Mouse (Mus musculus) neural tube, embryonic 12.5 days (tissue): Measurements from ENCODE around the gene Ntn1. TPM values are rescaled to one million over a fixed set of nuclear protein-coding genes. Genes with fewer than 3 reads are reported as not detected.
A peak's percentile ranks its signal among the peaks of the same experiment; 100 is the strongest.

ENCODE experiments used
- ATAC-seq: fragments of 200-750 bp; cut with Nextera tagmentation; 2 replicates; pipeline ENCODE4 v1.8.0; 2017; ENCODE audit warnings: low read depth, mild to moderate bottlenecking, moderate TSS enrichment, moderate library complexity; ENCODE audit not compliant: low FRiP score
- H3K27ac ChIP-seq: fragments of 300-500 bp; sonication (generic); 2 replicates; pipeline ENCODE4 v1.5.1; 2016
- H3K27me3 ChIP-seq: fragments of 300-500 bp; sonication (generic); replicated peaks from 2 replicates; pipeline ENCODE4 v1.6.1; 2016; ENCODE audit warnings: mild to moderate bottlenecking
- H3K36me3 ChIP-seq: fragments of 300-500 bp; sonication (generic); 2 replicates; pipeline ENCODE4 v1.6.1; 2016; ENCODE audit warnings: mild to moderate bottlenecking
- H3K4me1 ChIP-seq: fragments of 300-500 bp; sonication (generic); 2 replicates; pipeline ENCODE4 v1.6.1; 2016
- H3K4me2 ChIP-seq: fragments of 300-500 bp; sonication (generic); replicated peaks from 2 replicates; pipeline ENCODE4 v1.6.1; 2016; ENCODE audit warnings: mild to moderate bottlenecking
- H3K4me3 ChIP-seq: fragments of 300-500 bp; sonication (generic); 2 replicates; pipeline ENCODE4 v1.5.1; 2016
- H3K9ac ChIP-seq: fragments of 300-500 bp; sonication (generic); 2 replicates; pipeline ENCODE4 v1.6.1; 2016; ENCODE audit warnings: mild to moderate bottlenecking
- H3K9me3 ChIP-seq: fragments of 300-500 bp; sonication (generic); 2 replicates; pipeline ENCODE4 v1.6.1; 2016; ENCODE audit warnings: mild to moderate bottlenecking
- WGBS: fragments of 180-500 bp; shearing (Covaris S2); methylation state at CpG from one replicate; pipeline ENCODE4 v1.1.7; 2016; 5-methylcytosine and 5-hydroxymethylcytosine counted together
- polyA plus RNA-seq: library from polyadenylated mRNA; unstranded; fragments of >200 nt; fragmentation: Nextera tagmentation; extraction: Ambion mirVana; gene quantifications from 2 replicates; pipeline ENCODE4 v1.2.1, GENCODE M21; 2016

The Ntn1 gene
- polyA plus RNA-seq, 1 experiment from 2014 or later: 48.2 TPM

GRCm38 (mm10) chr11:68341111-68342002, 59.3 kb downstream of the Ntn1 start:
- Histone ChIP-seq H3K4me3 (no peak overlapping the region), H3K27ac (no peak overlapping the region), H3K27me3 (no peaks in the 10 kb centered on the region), H3K9ac (no peak overlapping the region), H3K36me3 (no peaks in the 10 kb centered on the region), H3K9me3 (no peaks in the 10 kb centered on the region), H3K4me1 (0 out of 2 replicates have a peak, but pooled peaks cover 7% of the 10 kb centered on the region), H3K4me2 (no peak overlapping the region)
- WGBS: 80% methylated on average over 13 of the region's 13 CpGs
- no peak for ATAC-seq

- H3K36me3 ChIP-seq: no peaks in the 10 kb centered on the region
- H3K4me1 ChIP-seq: 0 out of 2 replicates have a peak, but pooled peaks cover 7% of the 10 kb centered on the region
- H3K27ac ChIP-seq: no peak overlapping the region
- no peaks in the 10 kb centered on the region for H3K9me3 ChIP-seq
- H3K4me2 ChIP-seq: no peak overlapping the region
- 82% methylated on average over 3 of the region's 3 CpGs for WGBS
- no peaks in the 10 kb centered on the region for H3K27me3 ChIP-seq
- no peak overlapping the region for H3K9ac ChIP-seq
- no peak for ATAC-seq
- no peak overlapping the region for H3K4me3 ChIP-seq
These were observed 60.3 kb downstream of the Ntn1 start for GRCm38 (mm10) chr11:68340366-68340765.

GRCm38 (mm10) chr11:68339856-68340255, 60.8 kb downstream of the Ntn1 start:
- no peak for ATAC-seq
- Histone ChIP-seq H3K27me3 (no peaks in the 10 kb centered on the region), H3K9ac (no peak overlapping the region), H3K27ac (no peak overlapping the region), H3K4me1 (0 out of 2 replicates have a peak, but pooled peaks cover 7% of the 10 kb centered on the region), H3K4me2 (no peak overlapping the region), H3K4me3 (no peak overlapping the region), H3K9me3 (no peaks in the 10 kb centered on the region), H3K36me3 (no peaks in the 10 kb centered on the region)
- 91% methylated on average over 13 of the region's 13 CpGs for WGBS

GRCm38 (mm10) chr11:68339331-68339730, 61.3 kb downstream of the Ntn1 start:
- Histone ChIP-seq H3K4me1 (0 out of 2 replicates have a peak, but pooled peaks cover 7% of the 10 kb centered on the region), H3K27me3 (no peaks in the 10 kb centered on the region), H3K36me3 (no peaks in the 10 kb centered on the region), H3K4me2 (no peak overlapping the region), H3K4me3 (no peak overlapping the region), H3K27ac (no peak overlapping the region), H3K9ac (no peak overlapping the region), H3K9me3 (no peaks in the 10 kb centered on the region)
- WGBS: 91% methylated on average over 7 of the region's 7 CpGs
- ATAC-seq: no peak

GRCm38 (mm10) chr11:68331676-68332265, 68.9 kb downstream of the Ntn1 start:
- Histone ChIP-seq H3K27me3 (no peaks in the 10 kb centered on the region), H3K4me2 (no peak overlapping the region), H3K36me3 (no peaks in the 10 kb centered on the region; the same call in 1 of the 2 replicates), H3K9ac (no peak overlapping the region), H3K9me3 (no peaks in the 10 kb centered on the region), H3K4me3 (no peak overlapping the region), H3K27ac (no peak overlapping the region), H3K4me1 (no peaks in the 10 kb centered on the region)
- no peak for ATAC-seq
- 91% methylated on average over 13 of the region's 13 CpGs for WGBS

- Histone ChIP-seq H3K36me3 (peaks cover 4% of the 10 kb centered on the region; the same call in 1 of the 2 replicates), H3K27ac (no peak overlapping the region), H3K4me3 (no peak overlapping the region), H3K9ac (no peak overlapping the region), H3K27me3 (no peaks in the 10 kb centered on the region), H3K4me1 (no peaks in the 10 kb centered on the region), H3K4me2 (no peak overlapping the region), H3K9me3 (no peaks in the 10 kb centered on the region)
- WGBS: 77% methylated on average over 6 of the region's 6 CpGs
- ATAC-seq: no peak
These were observed 69.5 kb downstream of the Ntn1 start for GRCm38 (mm10) chr11:68331117-68331437.

GRCm38 (mm10) chr11:68330398-68331116, 70.1 kb downstream of the Ntn1 start:
- Histone ChIP-seq H3K36me3 (peaks cover 4% of the 10 kb centered on the region; the same call in 1 of the 2 replicates), H3K27ac (no peak overlapping the region), H3K9ac (no peak overlapping the region), H3K9me3 (no peaks in the 10 kb centered on the region), H3K27me3 (no peaks in the 10 kb centered on the region), H3K4me3 (no peak overlapping the region), H3K4me2 (no peak overlapping the region), H3K4me1 (no peaks in the 10 kb centered on the region)
- no peak for ATAC-seq
- 59% methylated on average over 10 of the region's 10 CpGs for WGBS

GRCm38 (mm10) chr11:68324863-68325262, 75.8 kb downstream of the Ntn1 start:
- H3K27me3 ChIP-seq: no peaks in the 10 kb centered on the region
- WGBS: 91% methylated on average over 2 of the region's 2 CpGs
- no peaks in the 10 kb centered on the region for H3K9me3 ChIP-seq

GRCm38 (mm10) chr11:68321417-68321816, 79.2 kb downstream of the Ntn1 start:
- ATAC-seq: no peak
- Histone ChIP-seq H3K4me2 (no peak overlapping the region), H3K4me1 (no peaks in the 10 kb centered on the region), H3K36me3 (0 out of 2 replicates have a peak, but pooled peaks cover 2% of the 10 kb centered on the region), H3K9me3 (0 out of 2 replicates have a peak, but pooled peaks cover 7% of the 10 kb centered on the region), H3K27ac (no peak overlapping the region), H3K27me3 (no peaks in the 10 kb centered on the region), H3K9ac (no peak overlapping the region), H3K4me3 (no peak overlapping the region)
- WGBS: 82% methylated on average over 7 of the region's 7 CpGs

More at GRCm38 (mm10) chr11:68324863-68325262, 75.8 kb downstream of the Ntn1 start:
- no peak overlapping the region for H3K27ac ChIP-seq
- ATAC-seq: no peak
- H3K4me1 ChIP-seq: no peaks in the 10 kb centered on the region
- no peak overlapping the region for H3K4me3 ChIP-seq
- peaks cover 4% of the 10 kb centered on the region; the same call in 1 of the 2 replicates for H3K36me3 ChIP-seq
- H3K4me2 ChIP-seq: no peak overlapping the region
- H3K9ac ChIP-seq: no peak overlapping the region

- ATAC-seq: no peak
- 80% methylated on average over 11 of the region's 11 CpGs for WGBS
- Histone ChIP-seq H3K36me3 (peaks cover 3% of the 10 kb centered on the region; the same call in 1 of the 2 replicates), H3K4me3 (no peak overlapping the region), H3K27me3 (no peaks in the 10 kb centered on the region), H3K4me1 (peaks cover 17% of the 10 kb centered on the region), H3K9me3 (0 out of 2 replicates have a peak, but pooled peaks cover 7% of the 10 kb centered on the region), H3K9ac (no peak overlapping the region), H3K27ac (no peak overlapping the region), H3K4me2 (no peak overlapping the region)
These were observed 85.0 kb downstream of the Ntn1 start for GRCm38 (mm10) chr11:68315551-68316130.

GRCm38 (mm10) chr11:68313861-68314260, 86.8 kb downstream of the Ntn1 start:
- H3K27ac ChIP-seq: no peak overlapping the region
- no peak for ATAC-seq
- H3K27me3 ChIP-seq: no peaks in the 10 kb centered on the region
- no peak overlapping the region for H3K4me3 ChIP-seq
- WGBS: 63% methylated on average over 4 of the region's 4 CpGs
- 0 out of 2 replicates have a peak overlapping the region, but pooled peaks have one; percentile 6 for H3K9ac ChIP-seq
- peaks cover 3% of the 10 kb centered on the region; the same call in 1 of the 2 replicates for H3K36me3 ChIP-seq
- peaks cover 22% of the 10 kb centered on the region for H3K4me1 ChIP-seq
- 0 out of 2 replicates have a peak, but pooled peaks cover 7% of the 10 kb centered on the region for H3K9me3 ChIP-seq
- no peak overlapping the region for H3K4me2 ChIP-seq
